ENCODE assay signal across 8 mouse cellular contexts in the genomic region with DNA sequence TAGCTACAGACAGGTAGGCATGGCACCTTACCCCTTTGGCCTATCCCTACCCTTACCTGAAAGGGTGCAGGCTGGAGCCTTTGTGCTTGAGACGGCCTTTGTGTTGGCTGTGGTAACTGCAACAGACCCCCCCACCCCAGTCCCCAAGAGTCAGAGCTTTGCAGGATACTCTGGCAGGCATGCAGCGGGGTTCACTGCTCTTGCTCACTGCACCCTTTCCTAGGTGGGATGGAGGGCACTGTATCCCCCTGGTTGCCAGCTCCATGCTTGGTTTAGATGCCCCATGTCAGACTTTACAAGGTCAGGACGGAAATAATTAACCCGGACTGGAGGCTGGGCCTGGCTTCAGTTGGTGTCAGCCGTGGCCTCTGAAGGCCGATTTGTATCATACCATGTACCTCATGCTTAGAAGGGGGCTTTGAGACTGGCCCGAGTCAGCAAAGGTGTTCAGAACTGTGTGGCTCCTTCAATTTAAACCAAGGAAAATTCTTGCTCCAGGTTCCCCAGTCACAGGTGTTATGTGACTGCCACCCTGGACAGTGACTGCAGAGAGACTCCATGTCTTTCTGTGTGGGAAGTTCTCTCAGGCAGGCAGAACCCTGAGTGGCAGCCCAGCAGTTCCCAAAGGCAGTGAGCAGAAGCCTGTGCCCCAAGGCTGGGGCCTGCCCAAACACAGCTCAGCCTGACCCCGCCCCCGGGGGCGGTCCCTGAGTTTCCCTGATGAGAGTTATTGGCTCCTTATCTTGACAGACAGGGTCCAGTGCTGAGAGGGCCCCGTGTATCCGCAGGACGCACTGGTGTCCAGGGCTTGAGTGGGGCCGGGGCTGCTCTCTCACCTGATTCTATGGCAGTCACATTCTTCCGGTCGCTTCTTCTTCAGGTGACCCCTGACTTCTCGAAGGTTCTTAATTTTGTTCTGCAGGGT.
DNase-seq lines count a peak whose midpoint lies in the region; ATAC-seq and TF ChIP-seq lines count a peak whose summit lies in the region.

No protein-coding gene starts in this region.

- peak; percentile 91 for ATAC-seq in heart, postnatal 0 days (ENCODE audit: insufficient read depth, low read depth)
- ATAC-seq in liver, embryonic 11.5 days (replicated peaks; ENCODE audit: low FRiP score) = peak; percentile 78; the same call in 1 of the 2 replicates
- ATAC-seq in neural tube, embryonic 15.5 days (ENCODE audit: low FRiP score) = no peak

- peak overlapping the region; percentile 43 for H3K4me3 ChIP-seq in heart, postnatal 0 days (ENCODE audit: low read depth, low read length)
- no peak overlapping the region for H3K4me3 ChIP-seq in liver, embryonic 11.5 days (ENCODE audit: low read depth, low read length)
- no peak overlapping the region for H3K4me3 ChIP-seq in neural tube, embryonic 15.5 days (replicated peaks)

- peak overlapping the region; percentile 57; the same call in 1 of the 2 replicates for H3K9ac ChIP-seq in heart, postnatal 0 days (replicated peaks; ENCODE audit: low read depth, low read length)
- H3K9ac ChIP-seq in liver, embryonic 11.5 days (ENCODE audit: low read depth, low read length) = peak overlapping the region; percentile 15; the same call in 1 of the 2 replicates
- no peak overlapping the region for H3K9ac ChIP-seq in neural tube, embryonic 15.5 days (replicated peaks)

- H3K9me3 ChIP-seq in heart, postnatal 0 days (replicated peaks; ENCODE audit: control insufficient read depth, low read length) = no peaks in the 10 kb centered on the region
- H3K9me3 ChIP-seq in liver, embryonic 11.5 days (ENCODE audit: control insufficient read depth, low read length) = no peaks in the 10 kb centered on the region
- H3K9me3 ChIP-seq in neural tube, embryonic 15.5 days (replicated peaks) = no peaks in the 10 kb centered on the region

- H3K4me1 ChIP-seq in heart, postnatal 0 days (ENCODE audit: control insufficient read depth, insufficient read depth) = peaks cover 26% of the 10 kb centered on the region
- H3K4me1 ChIP-seq in liver, embryonic 11.5 days (replicated peaks; ENCODE audit: control insufficient read depth, insufficient read depth, low read length) = peaks cover 14% of the 10 kb centered on the region
- H3K4me1 ChIP-seq in neural tube, embryonic 15.5 days = peaks cover 7% of the 10 kb centered on the region; the same call in 1 of the 2 replicates

- DNase-seq in urinary bladder, adult 18-20 months (ENCODE audit: low spot score in 2 of 2) = peak; percentile 60 to 62
- no peak for DNase-seq in urinary bladder, postnatal 10 days (ENCODE audit: low spot score)
- peak; percentile 48 for DNase-seq in embryo, embryonic 9.5 days (ENCODE audit: extremely low spot score)
- peak; percentile 88 for DNase-seq in heart, postnatal 0 days (ENCODE audit: low spot score)
- peak; percentile 76 for DNase-seq in liver, embryonic 11.5 days (ENCODE audit: low spot score)
- DNase-seq in urinary bladder, postnatal 36 days (ENCODE audit: low spot score in 2 of 2) = peak; percentile 58 to 69
- no peak for DNase-seq in spleen, adult 18-20 months

- no peaks in the 10 kb centered on the region for H3K27me3 ChIP-seq in heart, postnatal 0 days (ENCODE audit: control insufficient read depth, insufficient read depth, low read length)
- no peaks in the 10 kb centered on the region for H3K27me3 ChIP-seq in liver, embryonic 11.5 days (replicated peaks; ENCODE audit: control insufficient read depth, insufficient read depth, low read length)
- H3K27me3 ChIP-seq in neural tube, embryonic 15.5 days (replicated peaks) = no peaks in the 10 kb centered on the region

- peak overlapping the region; percentile 66 for H3K4me2 ChIP-seq in heart, postnatal 0 days (ENCODE audit: low read depth, low read length)
- H3K4me2 ChIP-seq in liver, embryonic 11.5 days = peak overlapping the region; percentile 21
- H3K4me2 ChIP-seq in neural tube, embryonic 15.5 days = no peak overlapping the region

- H3K27ac ChIP-seq in heart, postnatal 0 days (ENCODE audit: low read depth) = peak overlapping the region; percentile 99
- peak overlapping the region; percentile 46; the same call in 1 of the 2 replicates for H3K27ac ChIP-seq in liver, embryonic 11.5 days (ENCODE audit: low read depth, low read length)
- H3K27ac ChIP-seq in neural tube, embryonic 15.5 days (replicated peaks) = no peak overlapping the region

- 31% methylated on average over 17 of the region's 17 CpGs for WGBS in heart, postnatal 0 days
- 43% methylated on average over 17 of the region's 17 CpGs for WGBS in liver, embryonic 11.5 days
- WGBS in neural tube, embryonic 15.5 days = 63% methylated on average over 17 of the region's 17 CpGs

- H3K36me3 ChIP-seq in heart, postnatal 0 days (replicated peaks; ENCODE audit: control insufficient read depth, insufficient read depth, low read length) = peaks cover 30% of the 10 kb centered on the region
- H3K36me3 ChIP-seq in liver, embryonic 11.5 days (ENCODE audit: control insufficient read depth, insufficient read depth, low read length) = peaks cover 4% of the 10 kb centered on the region
- peaks cover 13% of the 10 kb centered on the region; the same call in 1 of the 2 replicates for H3K36me3 ChIP-seq in neural tube, embryonic 15.5 days

- TF ChIP-seq EP300 in heart, postnatal 0 days (IDR thresholded peaks at IDR 0.05; ENCODE audit: low read depth) = no peak

- no peak for TF ChIP-seq CTCF in heart, postnatal 0 days (IDR thresholded peaks at IDR 0.05; ENCODE audit: low read depth)

Comparison
In these comparisons a context has a peak if more than half of its experiments do, and no peak if none do; other contexts are left out.
1. DNase-seq: peak in urinary bladder, adult 18-20 months (2 of 2), embryo, embryonic 9.5 days (single experiment), heart, postnatal 0 days (single experiment), liver, embryonic 11.5 days (single experiment) and urinary bladder, postnatal 36 days (2 of 2); none in urinary bladder, postnatal 10 days (single experiment) and spleen, adult 18-20 months (0 of 2).